Mouse (Mus musculus) natural killer cell, adult 2 months (primary cell): ENCODE measurements at regions not wholly inside any gene's neighbourhood (a gene's known extent, or its start where the extent isn't known, plus 50 kb on each side); places are given as distances from the start of the nearest gene placed in this dataset.

Experiments
- DNase-seq, 2 experiments: peaks; one replicate each; pipeline ENCODE4 v3.0.0; 2022; ENCODE audit warnings: low spot score in 2 of 2

- no peak for DNase-seq
Measured at GRCm38 (mm10) chr17:47065307-47065901, 55.0 kb upstream of the Ubr2 start.

GRCm38 (mm10) chr17:47064592-47065306 is 54.4 kb upstream of the Ubr2 start:
- no peak for DNase-seq

- no peak for DNase-seq
Measured at GRCm38 (mm10) chr17:47064006-47064405, 53.6 kb upstream of the Ubr2 start.

DNA sequence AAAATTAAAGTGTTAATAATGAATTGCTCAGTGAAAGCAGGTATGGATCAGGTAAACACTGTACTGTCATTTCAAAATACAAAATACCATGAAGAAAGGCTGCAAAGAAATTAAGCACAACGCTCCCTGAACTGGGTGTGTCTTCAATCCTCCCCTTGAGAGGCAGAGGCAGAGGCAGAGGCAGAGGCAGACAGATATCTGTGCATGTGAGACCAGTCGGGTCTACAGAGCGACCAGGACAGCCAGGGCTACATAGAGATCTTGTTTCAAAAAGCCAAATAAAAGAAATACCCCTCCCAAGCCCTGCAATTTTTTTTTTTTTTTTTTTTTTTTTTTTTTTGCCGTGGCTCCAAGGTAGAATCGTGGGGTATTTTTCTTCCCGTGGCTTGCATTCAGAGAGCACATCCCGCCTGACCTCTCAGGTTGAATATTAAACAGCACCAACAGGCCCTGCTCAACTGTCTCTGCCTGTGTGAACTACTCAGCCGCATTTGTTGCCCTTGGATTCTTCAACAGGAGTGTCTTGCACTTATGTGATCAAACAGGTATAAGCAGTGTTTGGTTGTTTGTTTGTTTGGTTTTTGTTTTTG is 50.8 kb upstream of the Ubr2 start:
- DNase-seq: no peak
